Comparison of ENCODE assay signal across 9 mouse cellular contexts in the genomic region with DNA sequence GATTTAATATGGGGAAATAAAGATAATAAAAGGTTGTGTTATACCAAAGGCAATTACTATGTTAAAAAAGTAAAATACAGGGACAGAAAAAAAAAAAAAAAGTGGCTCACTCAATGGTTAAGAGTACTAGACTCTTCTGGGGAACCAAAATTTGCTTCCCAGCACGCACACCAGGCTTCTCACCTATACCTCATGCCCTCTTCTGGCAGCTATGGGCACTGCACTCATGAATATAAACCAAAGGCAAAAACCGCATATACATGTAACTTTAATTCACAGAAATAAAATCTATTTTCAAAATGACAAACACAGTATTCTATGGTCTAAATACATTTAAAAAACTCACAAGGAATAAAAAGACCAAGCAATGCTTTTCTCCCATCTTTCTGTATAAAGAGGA.
DNase-seq lines count a peak whose midpoint lies in the region; ATAC-seq and TF ChIP-seq lines count a peak whose summit lies in the region.
"Had no signal": no experiment of that assay in that cellular context is flagged by ENCODE, and none has a peak within 500 bp of the region (broad histone marks: within the 10 kb centered on the region; RNA-seq: fewer than 3 reads in every experiment).

No protein-coding gene starts in this region.

- H3K27ac ChIP-seq in kidney, adult 2 months (ENCODE audit: insufficient read depth, low read depth, low read length): no peak overlapping the region
- no peak overlapping the region for H3K27ac ChIP-seq in kidney, embryonic 15.5 days
- H3K27ac ChIP-seq in CH12.LX (ENCODE audit: insufficient read depth, low read depth): no peak overlapping the region
- H3K27ac ChIP-seq: heart, embryonic 15.5 days; neural tube, embryonic 13.5 days had no signal

- 57% methylated on average over 2 of the region's 2 CpGs for WGBS in kidney, adult 2 months
- WGBS in kidney, embryonic 15.5 days: 83% methylated on average over 2 of the region's 2 CpGs

- H3K4me1 ChIP-seq in kidney, adult 2 months (ENCODE audit: control insufficient read depth, insufficient read depth, low read length): no peaks in the 10 kb centered on the region; the same call in 1 of the 2 replicates
- no peaks in the 10 kb centered on the region for H3K4me1 ChIP-seq in kidney, embryonic 15.5 days
- H3K4me1 ChIP-seq in CH12.LX (ENCODE audit: control insufficient read depth in 1 of 2, insufficient read depth in 2 of 2): no peaks in the 10 kb centered on the region
- H3K4me1 ChIP-seq: heart, embryonic 15.5 days; neural tube, embryonic 13.5 days had no signal

- TF ChIP-seq EP300 in CH12.LX (IDR thresholded peaks at IDR 0.05; ENCODE audit: low read length): no peak

- TF ChIP-seq POLR2A in kidney, adult 2 months (IDR thresholded peaks at IDR 0.05; ENCODE audit: low read depth, low read length): no peak
- TF ChIP-seq POLR2A in CH12.LX (IDR thresholded peaks at IDR 0.05; ENCODE audit: low read depth, low read length): no peak

- dilution Hi-C loops in CH12.LX (cut with MboI; ENCODE audit: extremely low pct_ligation_motif_present, extremely low pct_unique_long_range_greater_than_20kb, low sequenced_read_pairs): no loop called here

- H3K9ac ChIP-seq in kidney, embryonic 15.5 days: no peak overlapping the region
- no peak overlapping the region for H3K9ac ChIP-seq in CH12.LX (ENCODE audit: insufficient read depth, low read depth)
- H3K9ac ChIP-seq: heart, embryonic 15.5 days; neural tube, embryonic 13.5 days had no signal

- in situ Hi-C loops in CH12.LX (cut with MboI; ENCODE audit: low pct_ligation_motif_present, low pct_unique_long_range_greater_than_20kb, low sequenced_read_pairs): no loop called here

- H3K4me3 ChIP-seq in kidney, adult 2 months (ENCODE audit: insufficient read depth, low read depth, low read length): no peak overlapping the region
- no peak overlapping the region for H3K4me3 ChIP-seq in kidney, embryonic 15.5 days (replicated peaks)
- H3K4me3 ChIP-seq in CH12.LX (replicated peaks in 1 of 3; ENCODE audit: low read depth in 2 of 3, low read length in 2 of 3, poor library complexity in 1 of 3): no peak overlapping the region
- H3K4me3 ChIP-seq: heart, embryonic 15.5 days; neural tube, embryonic 13.5 days had no signal

- no peaks in the 10 kb centered on the region; the same call in none of the 2 replicates for H3K79me2 ChIP-seq in CH12.LX (replicated peaks; ENCODE audit: control insufficient read depth, extremely low read depth, insufficient read depth, poor library complexity, severe bottlenecking)

- H3K36me3 ChIP-seq in kidney, adult 2 months (ENCODE audit: control insufficient read depth, insufficient read depth, low read length): peaks cover 14% of the 10 kb centered on the region
- H3K36me3 ChIP-seq in kidney, embryonic 15.5 days: peaks cover 79% of the 10 kb centered on the region
- H3K36me3 ChIP-seq in CH12.LX (replicated peaks in 1 of 2; ENCODE audit: control insufficient read depth in 1 of 2, insufficient read depth in 1 of 2, low read length in 1 of 2): peaks cover 48 to 82% of the 10 kb centered on the region in 2 experiments

- TF ChIP-seq RAD21 in CH12.LX (IDR thresholded peaks at IDR 0.05; ENCODE audit: low read depth, low read length): no peak; the same call in 1 of the 2 replicates

- peak; percentile 51 for TF ChIP-seq CTCF in kidney, adult 2 months (conservative IDR thresholded peaks at IDR 0.05; ENCODE audit: insufficient read depth, insufficient read length, low read depth, low read length)
- peak; percentile 31 to 56; a peak in 3 of 4 replicates for TF ChIP-seq CTCF in CH12.LX (conservative IDR thresholded peaks at IDR 0.05 in 1 of 2, IDR thresholded peaks at IDR 0.05 in 1 of 2; ENCODE audit: low read depth in 2 of 2, low read length in 2 of 2)

- DNase-seq in kidney, adult 2 months: peak; percentile 46
- DNase-seq in CH12.LX (ENCODE audit: extremely low read depth): peak; percentile 49
- peak; percentile 11 for DNase-seq in WW6 (ENCODE audit: low read depth, low spot score)
- peak; percentile 56 for DNase-seq in lung, postnatal 14 days
- peak; percentile 28 to 45 for DNase-seq in thymus, postnatal 36 days

- no peak overlapping the region for H3K4me2 ChIP-seq in kidney, embryonic 15.5 days
- H3K4me2 ChIP-seq in CH12.LX (ENCODE audit: insufficient read depth, low read depth, poor library complexity, severe bottlenecking): no peak overlapping the region
- H3K4me2 ChIP-seq: heart, embryonic 15.5 days; neural tube, embryonic 13.5 days had no signal

- ATAC-seq in kidney, embryonic 15.5 days (replicated peaks; ENCODE audit: low FRiP score): no peak
- peak; percentile 89 for ATAC-seq in erythroid progenitor cell, adult 5-6 weeks (replicated peaks; ENCODE audit: low FRiP score, poor library complexity, severe bottlenecking)

- H3K9me3 ChIP-seq in kidney, embryonic 15.5 days (replicated peaks): no peaks in the 10 kb centered on the region
- H3K9me3 ChIP-seq in CH12.LX (replicated peaks; ENCODE audit: low read length): no peaks in the 10 kb centered on the region
- H3K9me3 ChIP-seq: heart, embryonic 15.5 days; neural tube, embryonic 13.5 days had no signal

- no peaks in the 10 kb centered on the region for H3K27me3 ChIP-seq in kidney, adult 2 months (replicated peaks; ENCODE audit: control insufficient read depth, insufficient read depth, low read length)
- no peaks in the 10 kb centered on the region for H3K27me3 ChIP-seq in kidney, embryonic 15.5 days
- H3K27me3 ChIP-seq in CH12.LX (replicated peaks): no peaks in the 10 kb centered on the region
- H3K27me3 ChIP-seq: heart, embryonic 15.5 days; neural tube, embryonic 13.5 days had no signal

TF ChIP-seq in CH12.LX, 34 proteins besides CTCF, POLR2A, EP300 and RAD21:
- TF ChIP-seq KAT2A (IDR thresholded peaks at IDR 0.05; ENCODE audit: insufficient replicate concordance, low read length) (no peak), ZNF384 (IDR thresholded peaks at IDR 0.05; ENCODE audit: low read depth, low read length) (peak; percentile 47; the same call in 1 of the 2 replicates)
